Mouse (Mus musculus): Measurements from ENCODE around the gene Ddx6. TPM values are rescaled to one million over a fixed set of nuclear protein-coding genes. Genes with fewer than 3 reads are reported as not detected.

The Ddx6 gene
- 21.7 and 25.6 TPM in 2 replicates for polyA plus RNA-seq (2012)

GRCm38 (mm10) chr9:44604779-44605615 is at the start of gene Ddx6:
TSS of gene Ddx6 (plus strand) at chr9:44604892.
- TF ChIP-seq GATA1 (IDR thresholded peaks at IDR 0.05; ENCODE audit: low read length), result no peak

- no peak for TF ChIP-seq GATA1 (IDR thresholded peaks at IDR 0.05; ENCODE audit: low read length)
Observed at GRCm38 (mm10) chr9:44561597-44561996, 43.1 kb upstream of the Ddx6 start, which contains the start of gene Cxcr5. TSS of gene Cxcr5 (minus strand) at chr9:44561877.

- TF ChIP-seq GATA1 (IDR thresholded peaks at IDR 0.05; ENCODE audit: low read length), result no peak
Observed at GRCm38 (mm10) chr9:44562936-44563335, 41.8 kb upstream of the Ddx6 start.

- TF ChIP-seq GATA1 (IDR thresholded peaks at IDR 0.05; ENCODE audit: low read length), result no peak
Observed at GRCm38 (mm10) chr9:44565367-44565766, 39.3 kb upstream of the Ddx6 start.

GRCm38 (mm10) chr9:44567338-44568082 is 37.2 kb upstream of the Ddx6 start:
- no peak for TF ChIP-seq GATA1 (IDR thresholded peaks at IDR 0.05; ENCODE audit: low read length)

DNA sequence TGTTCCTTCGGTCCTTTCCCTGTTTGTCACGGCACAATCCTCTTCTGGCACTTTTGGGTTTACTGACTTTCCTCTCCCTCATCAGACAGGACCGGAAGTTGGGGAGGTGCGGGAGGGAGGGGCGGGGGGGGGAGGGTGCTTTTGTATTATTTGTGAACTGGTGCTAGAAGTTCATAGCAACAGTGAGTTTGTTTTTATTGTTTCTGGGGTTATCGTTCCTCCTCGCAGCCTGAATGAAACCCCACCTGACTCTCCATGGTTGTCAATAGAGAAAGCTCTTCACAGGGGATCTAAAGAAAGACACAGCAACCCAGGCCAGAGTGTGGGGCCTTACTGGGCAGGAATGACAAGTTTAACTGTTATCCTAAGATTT is 36.6 kb upstream of the Ddx6 start:
- no peak for TF ChIP-seq GATA1 (IDR thresholded peaks at IDR 0.05; ENCODE audit: low read length)

GRCm38 (mm10) chr9:44570939-44571382 is 33.7 kb upstream of the Ddx6 start:
- no peak for TF ChIP-seq GATA1 (IDR thresholded peaks at IDR 0.05; ENCODE audit: low read length)

GRCm38 (mm10) chr9:44573306-44573705 is 31.4 kb upstream of the Ddx6 start:
- no peak for TF ChIP-seq GATA1 (IDR thresholded peaks at IDR 0.05; ENCODE audit: low read length)

DNA sequence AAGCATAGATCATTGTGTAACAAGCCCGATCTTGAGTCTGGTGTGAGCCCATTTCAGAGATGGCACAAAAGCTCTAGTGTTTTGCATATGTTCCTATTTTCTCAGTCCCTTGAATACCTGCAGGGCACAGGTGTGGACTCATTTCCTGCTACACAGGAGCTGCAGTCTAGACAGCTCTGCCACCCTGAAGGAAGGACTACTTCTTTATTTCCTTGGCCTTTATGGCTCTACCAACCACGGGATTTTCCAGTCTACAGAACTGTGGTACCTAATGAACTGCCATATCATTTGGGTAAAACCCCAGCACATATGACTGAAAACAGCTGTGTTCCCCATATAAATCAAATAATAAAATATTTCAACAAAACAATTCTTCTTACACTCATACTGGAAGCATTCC is 29.6 kb upstream of the Ddx6 start:
- TF ChIP-seq GATA1 (IDR thresholded peaks at IDR 0.05; ENCODE audit: low read length), result no peak

GRCm38 (mm10) chr9:44579392-44579791 is 25.3 kb upstream of the Ddx6 start:
- TF ChIP-seq GATA1 (IDR thresholded peaks at IDR 0.05; ENCODE audit: low read length), result no peak

- TF ChIP-seq GATA1 (IDR thresholded peaks at IDR 0.05; ENCODE audit: low read length), result peak; percentile 35
Observed at GRCm38 (mm10) chr9:44580085-44580484, 24.6 kb upstream of the Ddx6 start.

GRCm38 (mm10) chr9:44581423-44581822 is 23.3 kb upstream of the Ddx6 start:
- no peak for TF ChIP-seq GATA1 (IDR thresholded peaks at IDR 0.05; ENCODE audit: low read length)

- TF ChIP-seq GATA1 (IDR thresholded peaks at IDR 0.05; ENCODE audit: low read length), result no peak
Observed at GRCm38 (mm10) chr9:44582390-44582789, 22.3 kb upstream of the Ddx6 start.

DNA sequence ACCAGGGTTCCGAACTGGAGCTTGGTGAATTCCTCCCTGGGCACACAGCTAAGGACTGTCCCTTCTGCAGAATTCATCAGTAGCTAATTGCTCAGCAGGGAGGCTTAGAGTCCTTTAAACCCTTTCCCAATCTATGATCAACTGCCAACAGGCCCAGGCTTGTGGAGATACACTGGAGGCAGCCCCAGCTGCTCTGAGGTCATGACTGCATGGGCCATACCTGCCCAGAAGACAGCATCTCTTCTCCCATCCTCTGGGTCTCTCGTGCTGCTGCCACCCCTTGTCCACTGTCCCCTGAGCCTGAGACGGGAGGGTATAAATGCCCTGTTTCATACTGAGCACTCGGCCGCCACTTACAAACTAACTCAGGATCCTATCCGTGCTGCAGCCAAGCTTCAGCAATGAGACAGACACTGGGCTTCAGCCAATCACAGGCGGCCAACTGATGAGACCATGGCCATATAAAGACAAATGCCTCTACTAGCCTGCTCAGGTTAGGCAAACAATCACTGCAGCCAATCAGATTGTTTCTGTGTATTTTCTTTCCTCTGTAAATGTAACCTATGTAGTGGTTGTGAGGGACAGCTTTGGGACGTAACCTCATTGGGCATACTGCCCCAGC is 17.9 kb upstream of the Ddx6 start:
- no peak for TF ChIP-seq GATA1 (IDR thresholded peaks at IDR 0.05; ENCODE audit: low read length)

DNA sequence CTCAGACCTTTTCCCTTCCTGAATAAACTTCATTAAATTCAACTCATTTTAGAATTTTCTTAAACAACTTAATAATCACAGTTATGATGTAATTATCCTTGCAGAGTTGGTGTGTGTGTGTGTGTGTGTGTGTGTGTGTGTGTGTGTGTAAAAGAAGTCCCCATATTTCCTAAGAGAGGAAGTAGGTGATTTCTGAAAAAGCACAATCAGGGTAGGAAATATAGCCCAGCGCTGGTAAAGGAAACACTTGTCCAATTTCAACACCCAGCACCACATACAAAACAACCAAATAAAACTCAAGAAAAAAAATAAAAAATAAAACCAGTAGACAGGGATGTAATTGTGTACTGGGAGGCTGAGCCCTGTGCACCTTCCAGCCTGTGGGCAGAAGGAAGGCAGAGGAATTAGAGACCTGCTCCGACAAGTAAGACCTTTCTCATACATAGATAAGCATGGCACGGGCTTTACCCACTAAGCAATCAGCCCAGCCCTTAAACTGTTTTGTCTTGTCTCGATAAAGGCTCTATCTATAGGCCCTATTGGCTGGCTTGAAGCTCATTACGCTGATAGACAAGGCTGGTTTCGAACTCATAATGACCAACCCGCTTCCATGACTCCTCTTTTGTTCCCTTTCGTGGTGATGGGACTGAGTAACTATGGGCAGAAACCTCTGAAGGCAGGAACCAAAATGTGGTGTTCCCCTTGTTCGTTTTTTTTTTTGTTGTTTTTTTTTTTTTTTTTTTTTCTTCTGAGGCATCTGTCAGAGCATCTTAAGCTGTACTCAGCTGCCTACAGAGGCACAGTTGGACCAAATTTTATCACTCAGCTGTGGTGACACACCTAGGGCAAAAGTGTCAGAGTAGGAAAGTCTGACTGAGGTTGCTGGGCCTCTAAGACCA is 17.2 kb upstream of the Ddx6 start:
- no peak for TF ChIP-seq GATA1 (IDR thresholded peaks at IDR 0.05; ENCODE audit: low read length)
